Mouse (Mus musculus) lung, postnatal 14 days (tissue): Measurements from ENCODE around the gene Mrpl47.
"Not testable (repeated sequence)": the region's sequence is repeated elsewhere in the genome, so short reads cannot be mapped to it uniquely, and the experiment has no call there.

Experiments
- DNase-seq: peaks from one replicate; pipeline ENCODE4 v3.0.0; 2021

The Mrpl47 gene

DNA sequence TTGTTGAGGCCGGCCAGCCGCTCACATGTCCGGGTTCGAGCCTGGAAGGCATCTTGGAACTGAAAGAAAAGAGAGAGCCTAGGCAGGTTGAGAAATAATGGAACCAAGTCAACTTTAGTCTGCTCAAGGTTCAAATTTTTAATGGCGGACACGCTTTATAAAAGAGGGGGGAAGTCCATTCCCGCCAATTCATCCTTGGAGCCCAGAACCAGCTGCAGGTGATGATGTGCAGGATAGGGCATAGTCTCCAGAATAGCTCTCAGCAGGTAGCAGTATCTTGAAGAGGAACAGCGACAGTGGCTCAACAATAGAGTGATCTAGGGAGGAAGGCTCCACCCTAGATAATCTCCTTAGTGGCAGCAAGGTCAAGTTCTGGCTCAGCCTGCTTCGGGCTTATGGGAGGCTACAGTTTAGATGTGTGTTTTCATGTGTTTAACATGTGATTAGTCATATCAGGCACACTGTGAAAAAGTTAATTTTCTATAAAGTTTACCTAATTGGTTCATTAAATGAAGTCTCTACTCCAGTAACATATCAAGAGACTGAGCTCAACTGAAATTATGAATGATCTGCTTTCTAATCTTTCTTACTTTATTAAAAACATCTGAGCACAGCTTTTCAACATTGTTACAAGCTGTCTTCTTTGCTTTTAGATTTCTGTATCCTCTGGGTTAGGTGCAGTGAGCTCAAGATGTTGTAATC lies 31.6 kb downstream of the Mrpl47 start, which contains the start of gene Actl6a:
Actl6a (plus strand) TSS at position 652 of the 702 bp plus-strand sequence.
- DNase-seq: not testable (repeated sequence)

DNA sequence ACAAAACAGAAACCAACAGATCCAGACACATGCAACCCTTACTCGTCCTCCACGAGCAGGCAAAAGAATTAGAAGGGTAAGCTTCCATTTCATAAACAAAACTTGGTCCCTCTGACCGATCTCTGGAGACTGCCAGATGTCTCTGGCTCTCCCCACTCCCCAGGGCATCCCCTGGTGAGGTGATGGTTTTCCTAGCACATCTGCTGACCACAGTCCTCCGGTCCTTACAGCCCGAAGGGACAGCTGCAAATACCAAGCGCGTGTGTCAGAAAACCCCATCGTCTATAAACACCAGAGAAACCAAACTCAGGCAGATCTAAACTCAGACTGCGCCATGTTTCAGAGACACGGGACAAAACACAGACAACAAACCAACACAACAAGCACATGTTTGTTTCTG lies 32.8 kb downstream of the Mrpl47 start:
- DNase-seq: not testable (repeated sequence)

DNA sequence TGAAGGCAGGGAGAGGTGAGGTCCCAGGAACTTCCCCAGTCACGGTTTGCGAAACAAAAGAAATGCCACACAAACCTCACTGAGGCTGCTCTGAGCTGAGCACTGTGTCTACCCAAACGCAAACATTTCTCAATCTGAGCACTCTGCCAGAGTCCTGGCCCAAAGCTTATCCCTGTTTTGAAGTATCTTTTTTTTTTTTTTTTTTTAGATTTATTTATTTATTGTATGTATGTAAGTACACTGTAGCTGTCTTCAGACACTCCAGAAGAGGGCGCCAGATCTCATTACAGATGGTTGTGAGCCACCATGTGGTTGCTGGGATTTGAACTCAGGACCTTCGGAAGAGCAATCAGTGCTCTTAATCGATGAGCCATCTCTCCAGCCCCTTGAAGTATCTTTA lies 33.4 kb downstream of the Mrpl47 start:
- DNase-seq: not testable (repeated sequence)

DNA sequence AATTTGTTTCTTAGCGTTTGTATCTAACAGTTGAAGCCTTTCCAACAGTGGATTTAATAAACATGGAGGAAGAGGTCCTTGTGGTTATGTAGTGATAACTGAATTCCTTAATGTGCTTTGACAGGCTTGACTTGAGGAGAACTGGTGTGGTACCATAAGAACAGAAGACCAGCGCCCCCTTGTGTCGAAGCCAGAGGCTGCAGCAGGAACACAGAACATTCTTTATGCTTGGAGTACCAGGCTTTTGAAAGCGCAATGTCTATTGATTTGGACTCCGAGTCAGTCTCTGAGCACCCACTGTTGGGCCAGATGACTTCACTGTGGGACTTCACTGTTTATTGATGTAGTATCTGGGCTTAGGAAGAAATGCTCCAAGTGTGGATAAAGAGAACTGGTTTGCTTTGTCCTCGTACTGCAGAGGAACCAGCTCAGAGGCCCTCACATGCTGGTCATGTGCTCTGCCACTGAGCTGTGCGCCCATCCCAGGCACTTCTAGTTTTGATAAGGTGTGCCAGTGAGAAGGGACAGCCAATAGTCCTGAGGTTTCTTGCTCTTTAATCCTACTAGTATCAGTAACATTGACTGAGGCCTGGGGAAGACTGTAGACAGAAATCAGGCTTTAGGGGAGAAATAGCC lies 39.1 kb downstream of the Mrpl47 start:
- peak; percentile 95 for DNase-seq

DNA sequence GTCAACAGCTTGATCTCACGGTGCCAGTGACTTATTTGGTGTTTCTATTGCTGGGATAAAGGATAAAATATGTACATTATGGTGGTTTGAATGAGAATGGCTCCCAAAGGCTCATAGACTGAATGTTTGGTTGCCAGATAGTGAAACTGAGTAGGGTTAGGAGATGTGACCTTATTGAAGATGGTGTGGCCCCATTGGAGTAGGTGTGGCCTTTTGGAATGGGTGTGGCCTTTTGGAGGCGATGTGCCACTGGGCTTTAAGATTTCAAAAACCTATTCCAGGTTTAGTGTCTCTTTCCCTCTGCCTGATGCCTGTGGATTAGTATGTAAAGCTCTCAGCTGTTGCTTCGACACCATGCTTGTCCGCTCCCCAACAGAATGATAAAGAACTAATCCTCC lies 41.8 kb downstream of the Mrpl47 start:
- no peak for DNase-seq

DNA sequence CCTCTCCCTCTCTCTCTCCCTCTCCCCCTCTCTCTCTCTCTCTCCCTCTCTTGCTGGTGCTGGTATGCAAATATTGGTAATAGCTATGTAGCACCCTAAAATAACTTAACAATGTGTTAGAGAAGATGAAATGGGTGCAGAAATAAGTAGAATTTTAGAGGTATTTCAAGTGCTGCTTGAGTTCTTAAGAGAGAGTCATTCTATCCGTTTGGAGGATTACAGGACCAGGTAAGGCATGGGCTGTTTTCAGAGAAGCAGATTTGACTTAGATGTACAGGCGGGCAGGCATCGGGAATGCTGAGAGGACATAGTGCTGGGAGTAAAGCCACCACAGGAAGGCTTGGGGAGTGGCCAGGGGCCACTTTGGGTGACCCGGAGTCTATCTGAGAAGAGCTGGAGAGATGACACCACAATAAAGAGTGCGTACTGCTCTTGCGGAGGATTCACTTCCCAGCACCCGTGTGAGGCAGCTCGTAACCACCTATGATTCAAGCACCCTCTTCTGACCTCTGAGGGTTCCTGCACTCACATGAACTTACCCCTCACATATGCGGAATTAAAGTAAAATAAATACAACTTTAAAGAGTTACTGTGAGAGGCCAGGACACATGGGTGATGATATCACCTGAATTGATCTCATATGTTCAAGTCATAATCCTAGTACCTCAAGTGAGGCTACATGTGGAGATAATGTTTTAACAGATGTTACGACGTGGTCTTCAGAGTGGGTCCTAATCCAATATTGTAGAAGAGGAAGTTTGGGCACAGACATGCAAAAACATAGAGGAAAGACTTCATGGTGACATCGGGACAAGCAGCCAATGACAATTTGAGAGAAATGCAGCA lies 42.4 kb downstream of the Mrpl47 start:
- DNase-seq: no peak

DNA sequence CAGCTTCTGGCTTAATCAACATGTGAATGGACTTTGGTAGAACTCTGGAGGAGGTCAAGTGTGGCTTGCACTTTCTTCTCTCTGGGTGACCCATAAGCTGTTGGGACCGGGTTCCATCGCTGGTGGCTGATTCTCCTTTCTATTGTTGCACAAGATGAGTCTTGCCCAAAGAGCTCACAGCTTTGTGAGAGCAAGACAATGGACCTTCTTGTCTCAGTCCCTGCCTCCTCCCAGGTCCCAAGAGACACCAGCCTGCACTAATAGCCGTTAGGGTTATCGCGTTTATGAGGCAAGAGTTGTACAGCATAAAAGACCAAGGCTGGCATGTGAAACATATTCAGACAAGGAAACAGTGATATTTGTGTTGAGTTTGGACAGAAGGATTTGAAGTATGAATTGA lies 43.2 kb downstream of the Mrpl47 start:
- DNase-seq: no peak

DNA sequence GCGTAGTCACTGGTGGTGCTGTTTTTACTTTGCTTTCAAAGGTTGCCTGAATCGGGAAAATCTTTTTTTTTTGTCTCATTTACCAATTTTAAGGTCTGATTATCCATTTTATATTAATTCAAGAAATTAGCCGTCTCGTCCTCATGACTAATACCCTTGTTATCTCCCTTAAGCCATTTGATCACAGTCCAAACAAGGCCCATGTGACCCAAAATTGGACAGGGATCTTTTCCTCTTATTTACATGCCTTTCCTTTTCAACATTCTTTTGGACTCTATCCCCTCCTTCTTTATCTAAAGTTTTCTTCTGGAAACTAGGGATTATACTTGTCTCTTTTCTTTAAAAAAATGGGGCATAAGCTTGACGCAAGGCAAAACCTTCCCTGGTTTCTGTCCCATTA lies 45.6 kb downstream of the Mrpl47 start:
- DNase-seq: no peak

DNA sequence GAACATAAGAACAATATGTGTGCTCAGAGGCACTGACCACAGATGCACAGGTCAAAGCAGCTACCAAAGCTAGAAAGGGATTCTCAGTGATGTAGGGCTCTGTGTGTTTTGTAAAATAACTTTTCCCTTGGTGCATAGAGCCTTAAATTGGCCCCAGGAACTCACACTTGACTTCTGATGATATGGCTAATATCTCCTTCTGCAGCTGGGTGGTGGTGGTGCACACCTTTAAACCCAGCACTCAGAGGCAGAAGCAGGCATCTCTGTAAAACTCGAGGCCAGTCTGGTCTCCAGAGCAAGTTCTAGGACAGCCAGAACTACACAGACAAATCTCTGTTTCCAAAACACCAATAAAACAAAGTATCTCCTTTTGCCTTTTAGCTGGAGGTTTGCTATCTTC lies 46.5 kb downstream of the Mrpl47 start:
- DNase-seq: no peak

DNA sequence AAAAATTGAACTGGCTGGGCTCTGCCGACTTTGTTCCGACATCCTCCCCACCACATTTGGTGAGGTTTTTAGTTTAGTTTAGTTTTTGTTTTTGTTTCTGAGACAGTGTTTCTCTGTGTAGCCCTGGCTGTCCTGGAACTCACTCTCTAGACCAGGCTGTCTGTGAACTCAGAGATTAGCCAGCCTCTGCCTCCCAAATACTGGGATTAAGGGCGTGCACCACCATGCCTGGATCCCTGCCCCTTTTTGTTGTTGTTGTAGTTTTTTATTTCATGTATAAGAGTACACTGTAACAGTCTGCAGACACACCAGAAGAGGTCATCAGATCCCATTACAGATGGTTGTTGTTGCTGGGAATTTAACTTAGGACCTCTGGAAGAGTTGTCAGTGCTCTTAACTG lies 47.4 kb downstream of the Mrpl47 start:
- no peak for DNase-seq

DNA sequence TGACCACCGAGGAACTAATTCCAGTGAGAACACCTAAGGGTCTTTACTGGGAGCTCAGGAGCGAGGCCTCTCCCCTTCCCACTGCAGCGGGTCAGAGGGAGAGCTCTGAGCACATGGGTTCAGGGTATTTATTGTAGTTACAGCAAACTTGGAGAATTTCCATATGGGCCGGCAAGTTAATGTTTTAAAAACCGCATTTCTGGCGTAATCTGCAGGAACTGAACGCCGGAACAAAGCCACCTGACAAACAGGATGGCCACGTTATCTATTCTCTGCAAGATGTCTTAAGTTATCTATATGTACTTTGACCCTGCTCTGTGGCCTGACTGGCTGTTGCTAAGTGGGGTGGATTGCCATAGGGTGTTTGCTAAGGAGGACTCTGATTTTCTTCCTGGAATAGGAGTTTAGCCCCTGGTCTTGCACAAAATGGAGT lies 47.8 kb downstream of the Mrpl47 start:
- no peak for DNase-seq

DNA sequence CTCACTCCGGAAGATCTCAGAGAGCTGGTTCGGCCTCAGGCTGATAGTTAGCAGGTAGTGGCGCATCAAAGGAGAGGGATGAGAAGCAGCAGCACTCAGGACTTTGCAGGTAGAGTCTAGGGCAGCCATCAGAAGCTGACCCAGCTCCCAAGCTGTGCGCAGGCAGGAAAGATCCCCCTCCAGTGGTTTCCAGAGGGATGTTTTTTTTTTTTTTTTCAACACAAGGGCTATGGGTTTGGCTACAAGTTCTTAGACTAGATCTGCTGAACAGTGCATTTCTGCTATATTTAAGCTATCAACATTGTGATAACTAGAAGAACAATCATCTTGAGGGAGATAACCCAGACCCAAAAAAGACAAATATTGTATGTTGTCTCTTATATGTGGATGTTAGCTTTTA lies 50.2 kb downstream of the Mrpl47 start:
- DNase-seq: no peak

DNA sequence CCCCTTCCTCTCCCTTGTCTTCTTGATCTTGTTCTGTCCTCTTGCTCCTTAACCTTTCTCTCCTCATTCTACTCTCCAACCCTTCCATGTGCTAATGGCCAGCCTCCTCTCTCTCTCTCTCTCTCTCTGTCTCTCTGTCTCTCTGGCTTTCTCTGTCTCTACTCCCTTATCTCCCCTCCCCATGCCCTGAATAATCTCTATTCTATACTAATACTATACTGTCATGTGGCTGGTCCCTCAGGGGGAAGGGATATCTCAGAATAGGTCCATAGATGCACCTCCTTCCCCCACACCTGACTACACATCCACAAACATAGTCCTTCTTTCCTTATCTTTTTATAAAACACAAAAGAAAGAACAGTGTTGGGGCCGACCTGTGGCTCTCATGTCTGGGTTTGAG lies 50.9 kb downstream of the Mrpl47 start:
- no peak for DNase-seq

DNA sequence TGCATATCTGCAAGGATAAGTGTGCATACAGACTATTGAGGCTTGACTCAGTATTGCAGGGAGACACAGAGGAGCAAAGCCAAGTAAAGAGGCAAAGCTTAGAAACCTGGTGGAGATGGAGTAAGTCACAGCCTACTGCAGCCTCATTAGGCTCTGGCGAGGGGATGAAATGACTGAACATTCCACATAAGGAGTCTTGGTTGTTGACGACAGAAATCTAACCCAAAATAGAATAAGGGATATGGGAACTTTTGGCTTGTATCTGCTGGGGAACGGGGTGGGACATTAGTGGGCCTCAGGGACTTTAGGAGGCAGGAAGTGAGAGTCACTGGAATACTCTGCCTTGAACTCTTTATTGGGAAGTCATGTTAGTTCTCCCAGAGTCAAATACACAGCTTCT lies 52.8 kb downstream of the Mrpl47 start:
- no peak for DNase-seq

DNA sequence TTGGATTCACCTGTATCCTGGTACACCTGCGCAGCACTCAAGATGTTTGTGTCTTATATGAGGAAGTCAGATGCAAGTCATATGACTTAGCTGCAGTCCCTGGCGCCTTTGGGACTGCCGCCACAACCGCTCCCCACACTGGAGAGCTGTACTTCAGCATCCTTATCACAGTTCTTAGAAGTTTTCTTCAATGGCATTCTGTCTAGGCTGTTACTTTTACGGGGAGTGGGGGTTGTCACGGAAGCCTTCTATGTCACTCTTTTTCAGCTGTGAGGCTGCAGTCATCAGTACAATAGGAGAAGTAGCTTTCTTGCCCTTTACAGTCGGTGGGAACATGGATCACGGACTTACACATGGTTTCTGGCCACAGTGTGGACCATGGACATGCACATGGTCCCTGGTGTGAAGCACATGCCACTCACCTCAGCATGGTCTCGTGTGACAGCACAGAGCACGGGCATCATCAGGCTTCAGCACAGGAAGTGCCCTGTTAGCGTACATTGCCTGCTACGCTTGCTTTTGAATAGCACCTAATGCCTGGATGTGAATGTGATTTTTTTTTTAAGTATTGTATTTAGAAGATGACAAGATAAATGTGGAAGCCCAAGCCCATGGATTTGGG lies 54.4 kb downstream of the Mrpl47 start:
- no peak for DNase-seq

DNA sequence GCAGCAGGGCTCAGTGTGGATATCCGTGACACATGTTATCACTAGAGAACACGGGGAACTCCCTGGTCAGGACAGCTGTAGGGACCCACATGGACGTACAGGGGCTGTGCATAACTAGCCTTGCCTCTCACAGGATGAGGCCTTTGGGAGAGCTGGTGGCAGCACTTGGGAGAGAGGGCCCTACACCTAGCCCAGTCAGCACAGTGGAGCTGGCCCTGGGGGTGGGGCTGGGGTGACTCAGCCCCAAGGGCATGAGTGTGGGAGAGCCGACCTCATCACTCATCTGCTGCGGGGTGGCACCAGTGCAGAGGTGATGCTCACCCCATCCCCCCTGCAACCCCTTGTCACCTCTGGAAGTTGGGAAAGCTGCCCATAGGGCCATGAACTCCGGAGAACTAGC lies 61.0 kb downstream of the Mrpl47 start:
- DNase-seq: no peak
